Mouse (Mus musculus): ENCODE results near the gene Spata1. TPM values are rescaled to one million over a fixed set of nuclear protein-coding genes. Genes with fewer than 3 reads are reported as not detected.
A peak's percentile ranks its signal among the peaks of the same experiment; 100 is the strongest.

The Spata1 gene
- polyA plus RNA-seq, 1 experiment from 2014 or later = 4.1 TPM

GRCm38 (mm10) chr3:146473741-146474140 is 25.8 kb downstream of the Spata1 start:
- Histone ChIP-seq H3K27me3 (ENCODE audit: control insufficient read depth, insufficient read depth, low read length) (no peaks in the 10 kb centered on the region), H3K9me3 (replicated peaks; ENCODE audit: control insufficient read depth, low read length) (no peaks in the 10 kb centered on the region), H3K36me3 (ENCODE audit: control insufficient read depth, insufficient read depth, low read length) (no peaks in the 10 kb centered on the region), H3K4me3 (replicated peaks; ENCODE audit: low read length) (no peak overlapping the region), H3K4me2 (ENCODE audit: low read depth, low read length) (no peak overlapping the region), H3K27ac (ENCODE audit: low read length) (no peak overlapping the region), H3K9ac (ENCODE audit: low read length) (no peak overlapping the region), H3K4me1 (ENCODE audit: control insufficient read depth, insufficient read depth, low read length) (no peaks in the 10 kb centered on the region)
- no peak for ATAC-seq (ENCODE audit: insufficient read depth, low FRiP score)

- WGBS = 59% methylated on average over 4 of the region's 4 CpGs
- Histone ChIP-seq H3K27me3 (ENCODE audit: control insufficient read depth, insufficient read depth, low read length) (no peaks in the 10 kb centered on the region), H3K4me3 (replicated peaks; ENCODE audit: low read length) (no peak overlapping the region), H3K36me3 (ENCODE audit: control insufficient read depth, insufficient read depth, low read length) (no peaks in the 10 kb centered on the region), H3K4me2 (ENCODE audit: low read depth, low read length) (no peak overlapping the region), H3K9ac (ENCODE audit: low read length) (no peak overlapping the region), H3K27ac (ENCODE audit: low read length) (no peak overlapping the region), H3K4me1 (ENCODE audit: control insufficient read depth, insufficient read depth, low read length) (no peaks in the 10 kb centered on the region), H3K9me3 (replicated peaks; ENCODE audit: control insufficient read depth, low read length) (no peaks in the 10 kb centered on the region)
- ATAC-seq (ENCODE audit: insufficient read depth, low FRiP score) = no peak
These were observed 26.9 kb downstream of the Spata1 start for GRCm38 (mm10) chr3:146472657-146473056.

GRCm38 (mm10) chr3:146469226-146469625 is 30.3 kb downstream of the Spata1 start:
- Histone ChIP-seq H3K4me2 (ENCODE audit: low read depth, low read length) (no peak overlapping the region), H3K4me3 (replicated peaks; ENCODE audit: low read length) (no peak overlapping the region), H3K27ac (ENCODE audit: low read length) (no peak overlapping the region), H3K36me3 (ENCODE audit: control insufficient read depth, insufficient read depth, low read length) (no peaks in the 10 kb centered on the region), H3K9ac (ENCODE audit: low read length) (no peak overlapping the region), H3K4me1 (ENCODE audit: control insufficient read depth, insufficient read depth, low read length) (no peaks in the 10 kb centered on the region), H3K27me3 (ENCODE audit: control insufficient read depth, insufficient read depth, low read length) (no peaks in the 10 kb centered on the region), H3K9me3 (replicated peaks; ENCODE audit: control insufficient read depth, low read length) (no peaks in the 10 kb centered on the region)
- ATAC-seq (ENCODE audit: insufficient read depth, low FRiP score) = no peak
- WGBS = 68% methylated on average over 2 of the region's 2 CpGs

GRCm38 (mm10) chr3:146462939-146463338 is 36.6 kb downstream of the Spata1 start:
- Histone ChIP-seq H3K9me3 (replicated peaks; ENCODE audit: control insufficient read depth, low read length) (no peaks in the 10 kb centered on the region), H3K36me3 (ENCODE audit: control insufficient read depth, insufficient read depth, low read length) (no peaks in the 10 kb centered on the region), H3K4me1 (ENCODE audit: control insufficient read depth, insufficient read depth, low read length) (no peaks in the 10 kb centered on the region), H3K27me3 (ENCODE audit: control insufficient read depth, insufficient read depth, low read length) (no peaks in the 10 kb centered on the region), H3K27ac (ENCODE audit: low read length) (no peak overlapping the region), H3K4me2 (ENCODE audit: low read depth, low read length) (no peak overlapping the region), H3K4me3 (replicated peaks; ENCODE audit: low read length) (no peak overlapping the region), H3K9ac (ENCODE audit: low read length) (no peak overlapping the region)
- ATAC-seq (ENCODE audit: insufficient read depth, low FRiP score) = no peak
- 43% methylated on average over 2 of the region's 2 CpGs for WGBS

- Histone ChIP-seq H3K27me3 (ENCODE audit: control insufficient read depth, insufficient read depth, low read length) (no peaks in the 10 kb centered on the region), H3K4me3 (replicated peaks; ENCODE audit: low read length) (no peak overlapping the region), H3K27ac (ENCODE audit: low read length) (no peak overlapping the region), H3K9me3 (replicated peaks; ENCODE audit: control insufficient read depth, low read length) (no peaks in the 10 kb centered on the region), H3K9ac (ENCODE audit: low read length) (no peak overlapping the region), H3K4me1 (ENCODE audit: control insufficient read depth, insufficient read depth, low read length) (peaks cover 2% of the 10 kb centered on the region; the same call in 1 of the 2 replicates), H3K36me3 (ENCODE audit: control insufficient read depth, insufficient read depth, low read length) (no peaks in the 10 kb centered on the region), H3K4me2 (ENCODE audit: low read depth, low read length) (peak overlapping the region; percentile 58; the same call in 1 of the 2 replicates)
- ATAC-seq (ENCODE audit: insufficient read depth, low FRiP score) = no peak
- 84% methylated on average over 5 of the region's 5 CpGs for WGBS
These were observed 48.2 kb downstream of the Spata1 start for GRCm38 (mm10) chr3:146451375-146451774.

GRCm38 (mm10) chr3:146450371-146450841 is 49.1 kb downstream of the Spata1 start:
- peak; percentile 99 for ATAC-seq (ENCODE audit: insufficient read depth, low FRiP score)
- H3K27me3 ChIP-seq (ENCODE audit: control insufficient read depth, insufficient read depth, low read length) = no peaks in the 10 kb centered on the region
- H3K9ac ChIP-seq (ENCODE audit: low read length) = peak overlapping the region; percentile 88
- peak overlapping the region; percentile 58 for H3K4me2 ChIP-seq (ENCODE audit: low read depth, low read length)
- peak overlapping the region; percentile 90 for H3K27ac ChIP-seq (ENCODE audit: low read length)
- H3K9me3 ChIP-seq (replicated peaks; ENCODE audit: control insufficient read depth, low read length) = no peaks in the 10 kb centered on the region
- peaks cover 2% of the 10 kb centered on the region; the same call in 1 of the 2 replicates for H3K4me1 ChIP-seq (ENCODE audit: control insufficient read depth, insufficient read depth, low read length)
- H3K36me3 ChIP-seq (ENCODE audit: control insufficient read depth, insufficient read depth, low read length) = no peaks in the 10 kb centered on the region
- WGBS = 0% methylated on average over 29 of the region's 29 CpGs
- peak overlapping the region; percentile 67 for H3K4me3 ChIP-seq (replicated peaks; ENCODE audit: low read length)

GRCm38 (mm10) chr3:146449745-146450250 is 49.8 kb downstream of the Spata1 start, which contains the start of gene Ctbs:
Gene Ctbs (plus strand): TSS chr3:146449795.
- peak within 1 kb of the TSS; percentile 58 for H3K4me2 ChIP-seq (ENCODE audit: low read depth, low read length)
- peak within 1 kb of the TSS; percentile 90 for H3K27ac ChIP-seq (ENCODE audit: low read length)
- WGBS = 41% methylated on average over 9 of the region's 9 CpGs
- peak within 1 kb of the TSS; percentile 67 for H3K4me3 ChIP-seq (replicated peaks; ENCODE audit: low read length)
- H3K4me1 ChIP-seq (ENCODE audit: control insufficient read depth, insufficient read depth, low read length) = peaks cover 2% of the 10 kb centered on the region; the same call in 1 of the 2 replicates
- ATAC-seq (ENCODE audit: insufficient read depth, low FRiP score) = no peak
- no peaks in the 10 kb centered on the region for H3K36me3 ChIP-seq (ENCODE audit: control insufficient read depth, insufficient read depth, low read length)
- no peaks in the 10 kb centered on the region for H3K9me3 ChIP-seq (replicated peaks; ENCODE audit: control insufficient read depth, low read length)
- peak within 1 kb of the TSS; percentile 88 for H3K9ac ChIP-seq (ENCODE audit: low read length)
- no peaks in the 10 kb centered on the region for H3K27me3 ChIP-seq (ENCODE audit: control insufficient read depth, insufficient read depth, low read length)

GRCm38 (mm10) chr3:146448969-146449368 is 50.6 kb downstream of the Spata1 start:
- no peak for ATAC-seq (ENCODE audit: insufficient read depth, low FRiP score)
- no peak overlapping the region for H3K9ac ChIP-seq (ENCODE audit: low read length)
- WGBS = 70% methylated on average over 6 of the region's 6 CpGs

GRCm38 (mm10) chr3:146448372-146448771 is 51.2 kb downstream of the Spata1 start:
- Histone ChIP-seq H3K27me3 (ENCODE audit: control insufficient read depth, insufficient read depth, low read length) (no peaks in the 10 kb centered on the region), H3K36me3 (ENCODE audit: control insufficient read depth, insufficient read depth, low read length) (no peaks in the 10 kb centered on the region), H3K4me3 (replicated peaks; ENCODE audit: low read length) (no peak overlapping the region), H3K27ac (ENCODE audit: low read length) (peak overlapping the region; percentile 34; the same call in 1 of the 2 replicates), H3K4me1 (ENCODE audit: control insufficient read depth, insufficient read depth, low read length) (peaks cover 2% of the 10 kb centered on the region; the same call in 1 of the 2 replicates), H3K9me3 (replicated peaks; ENCODE audit: control insufficient read depth, low read length) (no peaks in the 10 kb centered on the region), H3K9ac (ENCODE audit: low read length) (no peak overlapping the region), H3K4me2 (ENCODE audit: low read depth, low read length) (no peak overlapping the region)
- whole genome bisulfite sequencing = 82% methylated on average over 10 of the region's 10 CpGs
- ATAC-seq (ENCODE audit: insufficient read depth, low FRiP score) = no peak

More at GRCm38 (mm10) chr3:146448969-146449368, 50.6 kb downstream of the Spata1 start:
- H3K4me3 ChIP-seq (replicated peaks; ENCODE audit: low read length) = no peak overlapping the region
- no peaks in the 10 kb centered on the region for H3K9me3 ChIP-seq (replicated peaks; ENCODE audit: control insufficient read depth, low read length)
- no peak overlapping the region for H3K4me2 ChIP-seq (ENCODE audit: low read depth, low read length)
- H3K36me3 ChIP-seq (ENCODE audit: control insufficient read depth, insufficient read depth, low read length) = no peaks in the 10 kb centered on the region
- H3K4me1 ChIP-seq (ENCODE audit: control insufficient read depth, insufficient read depth, low read length) = peaks cover 2% of the 10 kb centered on the region; the same call in 1 of the 2 replicates
- H3K27me3 ChIP-seq (ENCODE audit: control insufficient read depth, insufficient read depth, low read length) = no peaks in the 10 kb centered on the region
- H3K27ac ChIP-seq (ENCODE audit: low read length) = no peak overlapping the region

All from stomach, embryonic 16.5 days (tissue).